Mouse (Mus musculus): ENCODE data around the gene Gal3st3. TPM values are rescaled to one million over a fixed set of nuclear protein-coding genes. Genes with fewer than 3 reads are reported as not detected.

Gal3st3 gene
- not detected in 4 replicates for total RNA-seq (2023; ENCODE audit: inconsistent age)

GRCm38 (mm10) chr19:5297903-5298800, at the start of gene Gal3st3:
Gene Gal3st3 (plus strand): TSS chr19:5298331.

GRCm38 (mm10) chr19:5272801-5273733, 25.1 kb upstream of the Gal3st3 start, which contains the start of gene Pacs1:
Gene Pacs1 (minus strand): TSS chr19:5273119.

GRCm38 (mm10) chr19:5294972-5295735, 3.0 kb upstream of the Gal3st3 start, which contains the start of gene Sf3b2:
Gene Sf3b2 (minus strand): TSS chr19:5295455.

GRCm38 (mm10) chr19:5335441-5335840, 37.3 kb downstream of the Gal3st3 start, which contains the start of gene Catsper1:
Gene Catsper1 (plus strand): TSS chr19:5335741.

GRCm38 (mm10) chr19:5349502-5349873, 51.4 kb downstream of the Gal3st3 start, which contains the start of gene Cst6:
Gene Cst6 (minus strand): TSS chr19:5349574.

Other genes starting within 250 kb of the Gal3st3 start
- gene Rin1, start 247.8 kb upstream of the Gal3st3 start, total RNA-seq (2023; ENCODE audit: inconsistent age): 1.8 to 3.9 TPM (median 3.1 TPM) in 4 replicates
- 0.18 TPM in 1 of 4 replicates, not detected in the others for gene Cd248, start 230.3 kb upstream of the Gal3st3 start, total RNA-seq (2023; ENCODE audit: inconsistent age)
- gene Tmem151a, start 212.8 kb upstream of the Gal3st3 start, total RNA-seq (2023; ENCODE audit: inconsistent age): 0.13 to 0.96 TPM in 2 of 4 replicates, not detected in the others
- gene Yif1a, start 209.8 kb upstream of the Gal3st3 start, total RNA-seq (2023; ENCODE audit: inconsistent age): 30.3 to 38.1 TPM (median 35.5 TPM) in 4 replicates
- 0.78 to 1.9 TPM (median 1.5 TPM) in 4 replicates for gene Cnih2, start 199.8 kb upstream of the Gal3st3 start, total RNA-seq (2023; ENCODE audit: inconsistent age)
- gene Rab1b, start 191.3 kb upstream of the Gal3st3 start, total RNA-seq (2023; ENCODE audit: inconsistent age): 101 to 112 TPM (median 105 TPM) in 4 replicates
- gene Klc2, start 179.8 kb upstream of the Gal3st3 start, total RNA-seq (2023; ENCODE audit: inconsistent age): 34.5 to 38.0 TPM (median 36.7 TPM) in 4 replicates
- gene Pacs1, start 25.2 kb upstream of the Gal3st3 start, total RNA-seq (2023; ENCODE audit: inconsistent age): 72.2 to 78.0 TPM (median 74.1 TPM) in 4 replicates
- 317 to 332 TPM (median 327 TPM) in 4 replicates for gene Sf3b2, start 2.9 kb upstream of the Gal3st3 start, total RNA-seq (2023; ENCODE audit: inconsistent age)
- not detected in 4 replicates for gene Catsper1, start 37.4 kb downstream of the Gal3st3 start, total RNA-seq (2023; ENCODE audit: inconsistent age)
- 0.58 to 1.0 TPM in 2 of 4 replicates, not detected in the others for gene Cst6, start 51.2 kb downstream of the Gal3st3 start, total RNA-seq (2023; ENCODE audit: inconsistent age)
- gene Eif1ad, start 68.4 kb downstream of the Gal3st3 start, total RNA-seq (2023; ENCODE audit: inconsistent age): 34.1 to 40.3 TPM (median 37.2 TPM) in 4 replicates
- 90.5 to 106 TPM (median 95.8 TPM) in 4 replicates for gene Banf1, start 68.8 kb downstream of the Gal3st3 start, total RNA-seq (2023; ENCODE audit: inconsistent age)
- gene Sart1, start 90.4 kb downstream of the Gal3st3 start, total RNA-seq (2023; ENCODE audit: inconsistent age): 176 to 199 TPM (median 188 TPM) in 4 replicates
- gene Tsga10ip, start 104.2 kb downstream of the Gal3st3 start, total RNA-seq (2023; ENCODE audit: inconsistent age): not detected in 4 replicates
- 168 to 181 TPM (median 171 TPM) in 4 replicates for gene Drap1, start 126.6 kb downstream of the Gal3st3 start, total RNA-seq (2023; ENCODE audit: inconsistent age)
- 56.0 to 61.6 TPM (median 59.0 TPM) in 4 replicates for gene AI837181, start 126.8 kb downstream of the Gal3st3 start, total RNA-seq (2023; ENCODE audit: inconsistent age)
- 0.55 to 3.8 TPM (median 0.75 TPM) in 4 replicates for gene Fosl1, start 149.2 kb downstream of the Gal3st3 start, total RNA-seq (2023; ENCODE audit: inconsistent age)
- 2.8 to 3.3 TPM (median 3.0 TPM) in 4 replicates for gene Ccdc85b, start 159.6 kb downstream of the Gal3st3 start, total RNA-seq (2023; ENCODE audit: inconsistent age)
- 107 to 110 TPM (median 109 TPM) in 4 replicates for gene Fibp, start 162.3 kb downstream of the Gal3st3 start, total RNA-seq (2023; ENCODE audit: inconsistent age)
- 0.90 to 2.0 TPM (median 1.3 TPM) in 4 replicates for gene Ctsw, start 170.2 kb downstream of the Gal3st3 start, total RNA-seq (2023; ENCODE audit: inconsistent age)
- gene Efemp2, start 175.6 kb downstream of the Gal3st3 start, total RNA-seq (2023; ENCODE audit: inconsistent age): 1.8 TPM in 1 of 4 replicates, not detected in the others
- gene Mus81, start 190.1 kb downstream of the Gal3st3 start, total RNA-seq (2023; ENCODE audit: inconsistent age): 40.8 to 48.0 TPM (median 43.1 TPM) in 4 replicates
- gene Cfl1, start 192.1 kb downstream of the Gal3st3 start, total RNA-seq (2023; ENCODE audit: inconsistent age): 1,329 to 1,431 TPM (median 1,341 TPM) in 4 replicates
- gene 1700020D05Rik, start 205.5 kb downstream of the Gal3st3 start, total RNA-seq (2023; ENCODE audit: inconsistent age): 0.93 to 2.6 TPM (median 2.2 TPM) in 4 replicates
- gene Snx32, start 212.2 kb downstream of the Gal3st3 start, total RNA-seq (2023; ENCODE audit: inconsistent age): 7.9 to 10.5 TPM (median 9.1 TPM) in 4 replicates